Comparison of ENCODE assay signal across 7 mouse cellular contexts in genomic region chr7:16401991-16402431, GRCm38 (mm10). TPM values are rescaled to one million over a fixed set of nuclear protein-coding genes. Genes with fewer than 3 reads are reported as not detected.
DNase-seq lines count a peak whose midpoint lies in the region; ATAC-seq and TF ChIP-seq lines count a peak whose summit lies in the region.

No protein-coding gene starts in this region.

- H3K9ac ChIP-seq in CH12.LX (ENCODE audit: insufficient read depth, low read depth): peak overlapping the region; percentile 99
- H3K9ac ChIP-seq in heart, embryonic 15.5 days: peak overlapping the region; percentile 100
- H3K9ac ChIP-seq in lung, postnatal 0 days (replicated peaks; ENCODE audit: low read depth): peak overlapping the region; percentile 100

- no peak for TF ChIP-seq CTCF in CH12.LX (conservative IDR thresholded peaks at IDR 0.05 in 1 of 2, IDR thresholded peaks at IDR 0.05 in 1 of 2; ENCODE audit: low read depth in 2 of 2, low read length in 2 of 2)
- TF ChIP-seq CTCF in layer of hippocampus, adult 2 months (conservative IDR thresholded peaks at IDR 0.05): 0 out of 2 replicates have a peak, but pooled peaks have one; percentile 2
- no peak for TF ChIP-seq CTCF in lung, postnatal 0 days (IDR thresholded peaks at IDR 0.05)

- in situ Hi-C loops in CH12.LX (cut with MboI; ENCODE audit: low pct_ligation_motif_present, low pct_unique_long_range_greater_than_20kb, low sequenced_read_pairs): no loop called here

- H3K4me3 ChIP-seq in CH12.LX (replicated peaks in 1 of 3; ENCODE audit: low read depth in 2 of 3, low read length in 2 of 3, poor library complexity in 1 of 3): peak overlapping the region; percentile 87 to 91 (median 90)
- H3K4me3 ChIP-seq in heart, embryonic 15.5 days: peak overlapping the region; percentile 94
- peak overlapping the region; percentile 92 for H3K4me3 ChIP-seq in layer of hippocampus, adult 2 months
- H3K4me3 ChIP-seq in lung, postnatal 0 days (ENCODE audit: low read depth, low read length): peak overlapping the region; percentile 97

- TF ChIP-seq RAD21 in CH12.LX (IDR thresholded peaks at IDR 0.05; ENCODE audit: low read depth, low read length): no peak

- peaks cover 0 to 8% of the 10 kb centered on the region in 2 experiments for H3K36me3 ChIP-seq in CH12.LX (replicated peaks in 1 of 2; ENCODE audit: control insufficient read depth in 1 of 2, insufficient read depth in 1 of 2, low read length in 1 of 2)
- no peaks in the 10 kb centered on the region for H3K36me3 ChIP-seq in heart, embryonic 15.5 days
- H3K36me3 ChIP-seq in lung, postnatal 0 days (ENCODE audit: insufficient read depth, low read length): no peaks in the 10 kb centered on the region

- no peaks in the 10 kb centered on the region for H3K9me3 ChIP-seq in CH12.LX (replicated peaks; ENCODE audit: low read length)
- H3K9me3 ChIP-seq in heart, embryonic 15.5 days (replicated peaks): no peaks in the 10 kb centered on the region
- no peaks in the 10 kb centered on the region for H3K9me3 ChIP-seq in lung, postnatal 0 days (ENCODE audit: low read length)

- no peak for TF ChIP-seq EP300 in CH12.LX (IDR thresholded peaks at IDR 0.05; ENCODE audit: low read length)
- no peak; the same call in 1 of the 2 replicates for TF ChIP-seq EP300 in lung, postnatal 0 days (IDR thresholded peaks at IDR 0.05)

- DNase-seq in CH12.LX (ENCODE audit: extremely low read depth): peak; percentile 42
- peak; percentile 39 for DNase-seq in T-cell, adult 2 months (ENCODE audit: low spot score)
- peak; percentile 65 for DNase-seq in embryo, embryonic 9.5 days (ENCODE audit: extremely low spot score)
- DNase-seq in layer of hippocampus, adult 2 months (ENCODE audit: low spot score in 2 of 2): peak in 1 of 2 experiments; percentile 19
- peak; percentile 63 for DNase-seq in lung, postnatal 0 days (ENCODE audit: low spot score)
- DNase-seq in right cerebral cortex, postnatal 25 days: peak; percentile 41

- dilution Hi-C loops in CH12.LX (cut with MboI; ENCODE audit: extremely low pct_ligation_motif_present, extremely low pct_unique_long_range_greater_than_20kb, low sequenced_read_pairs): no loop called here

- peak overlapping the region; percentile 29 for H3K4me2 ChIP-seq in CH12.LX (ENCODE audit: insufficient read depth, low read depth, poor library complexity, severe bottlenecking)
- H3K4me2 ChIP-seq in heart, embryonic 15.5 days: peak overlapping the region; percentile 74
- peak overlapping the region; percentile 89 for H3K4me2 ChIP-seq in lung, postnatal 0 days (replicated peaks; ENCODE audit: low read depth, low read length)

- H3K4me1 ChIP-seq in CH12.LX (ENCODE audit: control insufficient read depth in 1 of 2, insufficient read depth in 2 of 2): peaks cover 11 to 37% of the 10 kb centered on the region in 2 experiments
- H3K4me1 ChIP-seq in heart, embryonic 15.5 days (replicated peaks): peaks cover 43% of the 10 kb centered on the region
- H3K4me1 ChIP-seq in lung, postnatal 0 days (ENCODE audit: insufficient read depth, low read depth, low read length): peaks cover 25% of the 10 kb centered on the region

- WGBS in heart, embryonic 15.5 days: 0% methylated on average over 17 of the region's 17 CpGs
- 0% methylated on average over 17 of the region's 17 CpGs for WGBS in lung, postnatal 0 days

- H3K79me2 ChIP-seq in CH12.LX (replicated peaks; ENCODE audit: control insufficient read depth, extremely low read depth, insufficient read depth, poor library complexity, severe bottlenecking): peaks cover 41% of the 10 kb centered on the region

- no peaks in the 10 kb centered on the region for H3K27me3 ChIP-seq in CH12.LX (replicated peaks)
- no peaks in the 10 kb centered on the region for H3K27me3 ChIP-seq in heart, embryonic 15.5 days
- H3K27me3 ChIP-seq in lung, postnatal 0 days (replicated peaks; ENCODE audit: insufficient read depth, low read length): no peaks in the 10 kb centered on the region

- TF ChIP-seq POLR2A in CH12.LX (IDR thresholded peaks at IDR 0.05; ENCODE audit: low read depth, low read length): peak; percentile 59

- no peak for ATAC-seq in heart, embryonic 15.5 days (replicated peaks; ENCODE audit: insufficient number of reproducible peaks, insufficient read depth, low FRiP score, low read depth)
- no peak for ATAC-seq in lung, postnatal 0 days

- H3K27ac ChIP-seq in CH12.LX (ENCODE audit: insufficient read depth, low read depth): peak overlapping the region; percentile 59
- peak overlapping the region; percentile 100 for H3K27ac ChIP-seq in heart, embryonic 15.5 days
- peak overlapping the region; percentile 100 for H3K27ac ChIP-seq in layer of hippocampus, adult 2 months
- peak overlapping the region; percentile 100 for H3K27ac ChIP-seq in lung, postnatal 0 days (ENCODE audit: low read length)

TF ChIP-seq in CH12.LX, 34 proteins besides CTCF, POLR2A, EP300 and RAD21:
- TF ChIP-seq KAT2A (IDR thresholded peaks at IDR 0.05; ENCODE audit: insufficient replicate concordance, low read length): 0 out of 2 replicates have a peak, but pooled peaks have one; percentile 6
- TF ChIP-seq IRF4 (IDR thresholded peaks at IDR 0.05; ENCODE audit: low read depth, low read length): 0 out of 2 replicates have a peak, but pooled peaks have one; percentile 5
- TF ChIP-seq SMC3 (IDR thresholded peaks at IDR 0.05; ENCODE audit: low read depth, low read length): no peak
- TF ChIP-seq TBP (conservative IDR thresholded peaks at IDR 0.05; ENCODE audit: low read depth, low read length): 0 out of 2 replicates have a peak, but pooled peaks have one; percentile 25
- TF ChIP-seq GABPA (IDR thresholded peaks at IDR 0.05; ENCODE audit: insufficient replicate concordance, low read depth, low read length): no peak
- TF ChIP-seq MYC (IDR thresholded peaks at IDR 0.05; ENCODE audit: low read depth, low read length): 0 out of 2 replicates have a peak, but pooled peaks have one; percentile 13
- TF ChIP-seq UBTF (IDR thresholded peaks at IDR 0.05; ENCODE audit: low read depth, low read length): 0 out of 2 replicates have a peak, but pooled peaks have one; percentile 31
TF ChIP-seq in CH12.LX: peak in this region for 5.

RNA-seq across cellular contexts. Expression of gene Zc3h4, which starts 1.3 kb away (rescaled TPM):
- 26.8 and 30.4 TPM in 2 replicates for total RNA-seq in CH12.LX (2012; rRNA removed)
- total RNA-seq in CH12.LX (2014; rRNA removed): 9.0 and 10.0 TPM in 2 replicates
- 34.0 and 44.2 TPM in 2 replicates for polyA plus RNA-seq in CH12.LX (2012; ENCODE audit: insufficient read length, low read depth)
- 7.9 and 13.2 TPM in 2 replicates for polyA plus RNA-seq in heart, embryonic 15.5 days (2015; fragmentation: Nextera tagmentation; extraction: Ambion mirVana)
- 10 to 100 TPM; 62.4 to 64.4 TPM for total RNA-seq in layer of hippocampus, adult 2 months (2021)
- polyA plus RNA-seq in lung, postnatal 0 days (2015; fragmentation: Nextera tagmentation; extraction: Ambion mirVana): 7.9 and 8.2 TPM in 2 replicates

RNA-seq across cellular contexts. Expression of gene Sae1, which starts 14.4 kb away (rescaled TPM):
- total RNA-seq in CH12.LX (2012; rRNA removed) (146 and 181 TPM in 2 replicates), CH12.LX (2014; rRNA removed) (160 and 170 TPM in 2 replicates)
- 271 and 298 TPM in 2 replicates for polyA plus RNA-seq in CH12.LX (2012; ENCODE audit: insufficient read length, low read depth)
- polyA plus RNA-seq in heart, embryonic 15.5 days (2015; fragmentation: Nextera tagmentation; extraction: Ambion mirVana): 187 and 209 TPM in 2 replicates
- total RNA-seq in layer of hippocampus, adult 2 months (2021): 10 to 100 TPM; 89.8 to 90.7 TPM
- 84.8 and 92.3 TPM in 2 replicates for polyA plus RNA-seq in lung, postnatal 0 days (2015; fragmentation: Nextera tagmentation; extraction: Ambion mirVana)

RNA-seq across cellular contexts. Expression of gene Tmem160, which starts 50.6 kb away (rescaled TPM):
- total RNA-seq in CH12.LX (2012; rRNA removed): 89.1 and 97.8 TPM in 2 replicates
- 28.8 and 30.9 TPM in 2 replicates for total RNA-seq in CH12.LX (2014; rRNA removed)
- 48.9 and 54.4 TPM in 2 replicates for polyA plus RNA-seq in CH12.LX (2012; ENCODE audit: insufficient read length, low read depth)
- 76.1 and 76.3 TPM in 2 replicates for polyA plus RNA-seq in heart, embryonic 15.5 days (2015; fragmentation: Nextera tagmentation; extraction: Ambion mirVana)
- total RNA-seq in layer of hippocampus, adult 2 months (2021): 10 to 100 TPM; 59.4 to 72.5 TPM
- 81.0 and 87.9 TPM in 2 replicates for polyA plus RNA-seq in lung, postnatal 0 days (2015; fragmentation: Nextera tagmentation; extraction: Ambion mirVana)

Comparison
In these comparisons a context has a peak if more than half of its experiments do, and no peak if none do; other contexts are left out.
1. H3K4me2 ChIP-seq: peak in every context shown above with its lines; median percentile 89 in lung, postnatal 0 days; 74 in heart, embryonic 15.5 days; 29 in CH12.LX.